Mouse (Mus musculus) kidney, adult 18-20 months (tissue): ENCODE results near the gene Mapk8ip1.
"Not testable (repeated sequence)": the region's sequence is repeated elsewhere in the genome, so short reads cannot be mapped to it uniquely, and the experiment has no call there.

Experiments used
- DNase-seq: peaks from one replicate; pipeline ENCODE4 v3.0.0; 2021

The Mapk8ip1 gene

DNA sequence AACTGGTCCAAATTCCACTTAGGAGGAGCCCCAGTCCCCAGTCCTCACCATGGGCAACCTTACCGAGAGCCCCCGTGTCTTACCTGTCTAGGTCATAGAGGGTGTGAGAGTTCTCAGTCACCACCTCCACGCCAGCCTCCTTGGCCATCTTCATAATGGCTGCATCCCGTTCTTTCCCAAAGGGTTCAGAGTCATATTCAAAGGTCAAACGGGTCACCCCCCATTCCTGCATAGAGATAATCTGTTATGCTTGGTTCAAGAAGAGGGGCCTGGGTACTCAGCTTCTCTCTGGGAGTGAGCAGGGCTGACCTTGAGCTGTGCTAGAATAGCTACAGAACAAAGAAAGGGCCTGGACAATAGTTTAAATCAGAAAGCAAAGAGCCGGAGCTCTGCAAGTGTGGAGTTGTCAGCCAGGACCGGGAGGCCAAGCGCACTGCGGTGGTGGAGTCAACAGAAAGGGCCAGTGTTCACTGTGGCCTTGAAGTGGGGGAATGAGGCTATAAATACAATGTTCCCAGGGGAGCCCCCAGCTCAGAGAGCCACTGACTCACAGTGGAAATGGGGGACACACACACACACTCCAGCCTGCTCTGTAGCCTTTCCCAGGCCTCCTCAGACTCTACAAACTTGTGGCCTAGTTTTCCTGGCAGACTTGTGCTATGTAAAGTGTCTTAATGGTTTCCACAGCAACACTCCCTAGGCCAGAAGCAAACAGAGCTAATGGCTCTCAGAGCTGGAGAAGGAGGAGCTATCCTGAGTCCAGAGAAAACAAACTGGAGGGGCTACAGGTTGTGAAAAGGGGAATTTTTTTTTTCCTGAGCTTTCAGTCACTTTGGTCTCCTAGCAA, 23.6 kb upstream of the Mapk8ip1 start:
- no peak for DNase-seq

DNA sequence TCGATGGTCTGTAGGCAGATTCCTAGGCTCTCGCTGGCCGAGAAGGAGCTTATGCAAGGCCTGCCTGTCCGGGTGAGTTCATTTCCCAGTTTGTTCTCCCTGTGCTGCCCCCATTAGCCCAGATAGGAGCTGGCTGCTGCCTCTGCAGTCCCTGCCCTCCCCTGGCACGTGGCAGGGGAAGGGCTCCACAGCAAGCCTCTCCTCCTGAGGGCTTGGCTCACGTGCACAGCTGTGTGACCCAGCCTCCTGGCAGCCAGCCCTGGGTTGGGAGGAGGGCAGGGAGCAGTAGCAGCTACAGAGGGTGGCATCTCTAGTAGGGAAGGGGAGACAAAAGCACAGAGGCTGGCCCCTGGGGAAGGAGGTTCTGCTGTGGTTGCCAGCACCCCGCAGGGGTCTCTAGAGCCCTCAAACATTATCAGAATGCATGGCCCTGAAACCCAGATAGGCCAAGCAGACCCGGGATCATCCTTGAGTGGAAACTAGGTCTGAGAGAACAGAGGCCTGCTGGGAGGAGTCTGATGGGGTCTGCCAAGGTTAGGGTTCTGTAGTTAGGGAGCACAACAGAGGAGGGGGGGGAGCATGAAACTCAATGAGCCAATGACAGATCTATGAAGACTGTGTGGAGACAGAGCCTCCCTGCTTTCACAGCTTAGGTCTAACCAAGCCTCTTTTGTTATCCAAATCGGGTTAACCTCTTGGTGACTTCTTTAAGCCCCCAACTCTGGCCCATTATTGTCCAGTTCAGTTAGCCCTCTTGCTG, 22.8 kb upstream of the Mapk8ip1 start:
- DNase-seq: peak; percentile 98

DNA sequence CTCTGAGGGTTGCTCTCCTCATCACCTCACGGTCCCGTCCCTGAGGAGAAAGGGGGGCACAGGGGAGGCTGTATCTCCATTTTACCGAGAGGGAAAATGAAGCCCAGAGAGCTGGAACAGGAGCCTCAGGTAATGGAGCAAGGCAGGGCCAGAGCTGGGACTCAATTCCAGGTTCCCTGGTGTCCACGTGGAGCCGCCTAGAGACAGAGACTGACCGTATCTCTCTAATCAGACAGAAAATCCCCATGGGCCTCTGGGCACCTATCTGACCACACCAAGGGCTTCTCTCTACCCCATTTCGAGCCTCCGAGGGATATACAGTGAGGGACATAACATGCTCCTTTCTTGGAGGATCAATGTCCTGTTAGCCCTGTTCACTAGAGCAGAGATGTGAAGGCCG, 22.1 kb upstream of the Mapk8ip1 start:
- no peak for DNase-seq

DNA sequence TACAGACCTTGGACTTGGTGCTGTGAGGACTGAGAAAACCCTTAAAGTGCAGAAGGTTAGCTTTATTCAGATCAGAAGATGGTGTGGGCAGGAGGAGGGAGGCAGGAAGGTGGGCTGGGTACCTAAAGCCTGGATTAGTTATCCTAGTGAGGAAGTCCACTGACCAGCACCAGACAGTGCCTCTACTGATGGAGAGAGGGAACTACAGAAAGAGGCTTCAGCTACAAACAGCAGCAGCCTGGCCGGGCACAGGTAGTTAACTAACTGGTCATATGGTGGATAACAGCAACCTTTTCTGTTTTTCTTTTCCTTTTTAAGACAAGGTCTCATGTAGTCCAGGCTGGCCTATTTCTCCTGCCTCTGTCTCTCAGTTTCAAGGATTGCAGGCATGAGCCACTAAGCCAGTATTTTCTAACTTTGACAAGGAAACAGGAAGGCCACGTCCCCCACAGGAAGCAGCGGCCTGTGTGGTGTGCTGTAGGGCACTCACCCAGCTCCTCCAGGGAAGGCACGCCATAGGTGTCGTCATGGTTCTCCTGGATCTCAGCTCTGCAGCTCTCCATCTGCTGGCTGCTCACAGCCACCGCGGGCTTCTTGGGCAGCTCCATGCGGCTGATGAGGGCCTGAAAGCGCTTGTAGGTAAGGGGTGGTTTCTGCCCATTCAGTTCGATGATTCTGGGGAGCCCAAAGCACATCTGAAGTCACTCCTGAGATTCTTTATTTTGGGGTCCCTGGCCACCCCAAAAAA, 21.5 kb upstream of the Mapk8ip1 start:
- no peak for DNase-seq

DNA sequence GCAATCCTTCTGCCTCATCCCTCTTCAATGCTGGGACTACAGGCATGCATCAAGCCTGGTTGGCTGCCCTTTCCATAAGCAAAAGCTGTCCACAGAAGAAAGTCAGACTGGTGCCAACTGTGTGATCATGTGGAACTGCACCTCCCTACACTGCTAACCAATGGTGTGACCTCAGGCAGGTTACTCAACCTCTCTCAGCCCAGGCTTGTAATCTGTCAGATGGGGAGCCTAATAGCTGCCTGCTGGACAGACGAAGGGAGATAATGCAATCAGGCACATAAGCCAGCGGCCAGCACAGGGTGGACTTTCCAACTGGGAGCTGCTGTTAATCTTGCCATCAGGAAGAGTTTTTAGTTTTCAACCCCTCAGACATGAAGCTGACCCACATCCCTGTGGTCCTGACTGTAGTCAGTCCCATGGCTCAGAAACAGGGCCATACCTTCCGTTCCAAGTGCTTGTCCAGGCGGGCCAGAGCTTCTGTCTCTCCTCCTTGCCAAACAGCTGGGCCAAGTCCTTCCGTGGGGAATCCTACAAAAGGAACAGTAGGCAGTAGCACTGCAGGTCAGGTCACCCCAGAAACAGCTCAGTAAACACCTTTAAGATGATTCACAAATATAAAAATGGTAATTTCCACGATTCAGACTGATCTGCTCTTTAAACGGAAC, 20.8 kb upstream of the Mapk8ip1 start:
- peak; percentile 54 for DNase-seq

DNA sequence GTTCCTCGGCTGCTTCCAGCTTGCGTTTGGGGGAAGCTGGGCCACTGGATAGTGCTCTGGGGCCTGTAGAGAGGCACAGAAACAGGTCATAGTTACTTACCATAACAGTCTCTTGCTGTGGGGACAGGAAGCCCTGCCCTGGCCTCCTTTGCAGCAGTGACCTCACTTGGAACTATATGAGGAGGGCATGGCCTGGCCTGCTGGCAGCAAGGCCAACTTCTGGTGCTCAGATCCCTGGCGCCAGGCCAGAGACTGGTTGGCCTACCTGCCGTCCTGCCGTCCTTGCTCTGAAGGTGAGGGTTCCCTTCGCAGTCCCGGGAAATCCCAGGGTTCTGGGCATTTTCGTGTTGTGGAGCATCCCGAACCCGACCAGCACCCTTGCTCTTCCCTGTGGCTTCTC, 10.6 kb upstream of the Mapk8ip1 start:
- peak; percentile 60 for DNase-seq

DNA sequence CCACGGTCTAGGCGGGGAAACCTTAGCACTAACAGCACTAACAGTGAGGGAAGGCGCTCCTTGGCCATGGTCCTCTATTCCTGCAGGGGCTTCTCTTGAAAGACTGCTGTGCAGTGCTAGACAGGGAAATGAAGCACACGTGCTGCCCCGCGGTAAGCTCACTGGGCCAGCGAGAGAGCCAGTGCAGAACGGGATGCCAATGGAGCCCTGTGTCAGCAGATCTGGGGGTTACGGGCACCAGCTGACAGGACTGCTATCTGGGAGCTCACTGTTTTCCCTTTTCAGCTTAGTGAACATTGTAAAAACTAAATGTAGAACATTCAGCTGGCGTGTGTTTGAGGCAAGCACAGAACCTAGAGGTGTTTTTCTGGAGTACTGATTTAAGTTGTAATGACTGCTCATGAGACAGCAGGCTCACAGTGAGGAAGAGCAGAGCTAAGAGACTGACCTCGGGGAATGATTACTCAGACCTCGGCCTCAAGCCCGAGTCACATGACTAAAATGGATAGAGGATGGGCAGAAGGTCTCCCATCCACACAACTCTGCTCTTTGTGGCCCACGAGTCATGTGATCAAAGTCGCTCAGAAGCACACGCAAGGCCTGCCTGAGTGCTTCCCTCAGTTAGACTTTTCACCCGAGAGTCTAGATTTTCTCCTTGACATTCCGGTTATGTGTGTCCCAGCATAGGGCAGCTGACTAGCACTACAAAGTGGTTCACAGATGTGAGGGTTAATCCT, 7.4 kb upstream of the Mapk8ip1 start:
- peak; percentile 55 for DNase-seq

DNA sequence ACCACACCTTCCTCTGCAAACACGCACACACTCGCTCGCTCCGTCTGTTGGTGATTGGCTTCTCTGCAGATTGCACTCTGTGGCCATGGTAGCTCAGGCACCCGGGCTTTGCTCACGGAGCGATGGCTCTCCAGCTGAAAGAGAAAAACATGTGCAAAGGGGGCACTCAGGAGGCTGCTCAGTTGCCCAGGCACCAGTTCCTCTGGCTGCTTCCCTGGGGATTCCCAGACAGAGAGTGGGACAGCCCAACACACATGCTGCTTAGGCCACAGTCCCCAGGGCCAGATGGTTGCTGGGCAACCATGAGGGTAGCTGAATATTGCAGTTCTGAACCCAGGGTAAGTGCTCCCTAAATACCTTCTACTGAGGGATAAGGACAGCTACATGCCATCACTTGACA, 4.6 kb upstream of the Mapk8ip1 start:
- no peak for DNase-seq

DNA sequence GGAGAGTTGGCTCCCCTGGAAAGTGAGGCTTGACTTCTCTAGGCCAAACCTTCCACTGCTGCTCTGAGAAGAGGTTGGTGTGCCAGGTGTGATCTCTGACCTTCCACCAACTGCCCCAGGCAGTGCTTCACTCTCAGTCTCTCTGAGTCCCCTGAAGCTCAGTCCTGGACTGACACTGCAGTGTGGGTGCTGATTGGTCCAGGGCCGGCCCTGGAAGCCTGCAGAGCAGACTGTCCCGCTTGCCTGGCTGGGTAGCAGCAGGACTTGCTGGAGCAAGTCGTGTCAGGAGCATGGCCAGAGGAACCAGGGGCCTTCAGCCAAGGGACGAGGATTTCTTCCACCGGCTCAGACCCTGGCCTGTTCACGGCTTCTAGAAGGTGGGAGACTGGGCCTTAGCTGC, 3.7 kb upstream of the Mapk8ip1 start:
- no peak for DNase-seq

DNA sequence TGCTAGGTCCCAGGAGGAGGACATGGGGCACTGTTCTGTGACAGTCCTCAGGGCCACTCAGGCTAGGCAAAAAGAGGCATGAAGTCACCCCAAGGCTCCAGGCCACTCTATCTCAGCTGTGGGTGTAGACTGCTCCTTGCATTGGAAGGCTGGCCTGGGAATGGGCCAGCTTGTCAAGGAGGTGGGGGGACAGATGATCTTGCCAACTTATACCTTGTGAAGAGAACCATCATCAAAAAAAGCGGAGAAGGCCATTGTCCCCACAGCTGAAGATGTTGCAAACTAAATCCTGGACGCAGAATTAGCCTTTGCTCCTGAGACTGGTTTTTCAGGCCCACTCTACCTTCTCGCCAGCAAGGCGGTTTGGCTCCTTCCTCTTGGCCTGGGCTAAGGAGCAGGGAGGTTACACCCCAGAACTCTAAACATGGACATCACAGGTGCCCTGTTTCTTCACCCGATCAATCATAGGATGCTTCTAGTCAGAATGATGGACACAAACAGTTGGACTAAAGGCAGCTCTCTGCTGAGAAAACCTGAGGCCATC, 2.8 kb upstream of the Mapk8ip1 start:
- no peak for DNase-seq

DNA sequence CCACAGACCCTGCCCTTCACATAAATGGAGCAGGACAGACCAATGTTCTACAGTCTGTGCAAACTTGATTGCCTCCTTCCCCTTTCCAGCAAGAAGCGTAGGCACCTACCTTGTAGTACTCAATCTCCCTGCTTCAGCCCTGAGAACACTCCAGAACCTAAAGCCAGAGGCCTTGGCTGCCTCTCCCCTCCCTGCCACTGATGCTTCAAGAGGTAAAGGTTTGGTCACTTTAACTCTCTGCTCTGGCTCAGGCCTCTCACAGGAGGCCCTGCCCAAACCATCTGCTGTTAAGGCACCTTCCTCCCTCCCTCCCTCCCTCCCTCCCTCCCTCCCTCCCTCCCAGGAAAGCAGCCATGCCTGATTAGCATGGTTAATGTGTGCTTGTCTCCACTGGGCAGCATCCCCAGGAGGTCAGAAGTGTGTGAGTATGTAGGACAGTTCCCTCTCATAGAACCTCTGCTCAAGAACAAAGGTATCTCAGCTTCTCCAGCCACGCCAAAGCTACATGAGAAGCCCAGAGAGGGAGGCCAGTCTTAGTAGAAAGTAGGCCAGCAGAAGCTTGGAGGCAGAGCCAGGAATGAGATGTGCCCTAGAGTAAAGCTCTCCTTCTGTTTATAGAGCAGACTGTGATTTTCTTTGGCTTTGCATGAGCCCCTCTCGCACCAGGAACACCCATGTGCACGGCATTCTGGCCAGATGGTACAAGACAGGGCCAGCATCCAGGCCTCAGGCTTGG, 1.7 kb upstream of the Mapk8ip1 start:
- DNase-seq: peak; percentile 43

DNA sequence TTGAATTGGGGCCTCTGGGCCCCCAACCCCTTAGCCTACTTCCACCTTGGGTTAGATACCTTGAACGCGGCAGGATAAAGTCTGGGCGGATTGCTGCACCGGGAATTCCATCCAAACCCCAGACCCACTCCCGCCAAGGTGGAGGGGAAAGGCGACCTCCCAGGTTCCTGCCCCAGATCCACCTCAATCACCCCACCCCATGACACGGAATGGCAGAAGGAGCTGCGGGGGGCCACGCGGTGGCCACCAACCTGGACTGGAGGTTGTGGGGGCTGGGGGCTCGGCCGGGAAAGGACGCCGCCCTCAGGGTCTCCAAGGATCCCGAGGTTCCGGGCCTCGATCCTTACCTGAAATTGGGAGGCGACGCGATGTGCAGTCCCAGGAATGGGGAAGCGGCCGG, 381 bp downstream of the Mapk8ip1 start:
- DNase-seq: no peak

DNA sequence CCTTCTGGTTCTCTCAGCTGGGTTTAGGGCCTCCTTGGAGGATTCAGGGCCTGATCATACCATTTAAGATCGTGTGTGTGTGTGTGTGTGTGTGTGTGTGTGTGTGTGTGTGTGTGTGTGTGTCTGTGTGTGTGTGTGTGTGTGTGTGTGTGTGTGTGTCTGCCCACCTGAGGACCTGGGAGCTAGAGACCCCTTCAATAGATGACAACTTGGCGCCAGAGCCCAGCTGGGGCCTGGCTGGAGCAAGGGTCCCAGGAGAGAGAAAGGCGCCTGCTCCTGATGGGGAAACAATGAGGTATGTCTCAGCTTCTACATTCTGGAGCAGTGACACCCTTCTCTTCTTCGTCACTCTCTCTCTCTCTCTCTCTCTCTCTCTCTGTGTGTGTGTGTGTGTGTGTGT, 1.2 kb downstream of the Mapk8ip1 start:
- not testable (repeated sequence) for DNase-seq

DNA sequence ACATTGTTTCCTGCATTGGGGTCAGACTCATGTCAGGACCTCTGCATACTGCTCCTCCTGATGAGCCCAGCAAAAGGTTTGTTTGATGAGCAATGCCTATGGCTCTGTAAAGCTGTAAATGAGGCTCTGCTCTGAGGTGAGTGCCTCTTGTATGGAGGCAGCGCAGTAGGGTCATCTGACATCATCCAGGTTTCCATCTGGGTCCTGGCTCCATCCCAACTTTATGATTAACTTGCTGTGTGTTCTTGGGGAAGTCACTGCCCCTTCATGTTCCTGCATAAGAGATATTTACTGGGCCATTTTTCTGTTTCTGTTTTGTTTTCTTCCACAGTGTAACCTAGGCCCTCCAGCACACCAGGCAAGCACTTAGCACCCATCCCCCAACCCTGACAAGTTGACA, 3.6 kb downstream of the Mapk8ip1 start:
- no peak for DNase-seq

DNA sequence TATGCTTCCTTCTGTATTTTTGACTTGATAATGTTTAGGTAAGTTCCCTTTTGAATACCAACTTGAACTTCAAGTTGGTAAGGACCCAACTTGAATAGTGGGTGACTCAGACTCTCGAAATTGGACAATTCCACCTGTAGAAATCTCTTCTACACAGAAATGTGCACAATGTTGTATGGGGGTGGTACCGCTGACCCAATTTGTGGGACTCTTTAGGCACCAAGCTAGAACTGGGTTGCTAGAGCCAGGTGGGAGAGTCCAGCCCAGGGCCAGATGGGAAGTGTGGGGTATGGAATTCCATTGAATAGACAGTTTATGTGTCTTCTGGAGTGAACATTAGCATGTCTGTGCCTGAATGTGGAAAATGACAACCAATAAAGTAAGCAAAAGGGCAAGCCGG, 5.5 kb downstream of the Mapk8ip1 start:
- no peak for DNase-seq

DNA sequence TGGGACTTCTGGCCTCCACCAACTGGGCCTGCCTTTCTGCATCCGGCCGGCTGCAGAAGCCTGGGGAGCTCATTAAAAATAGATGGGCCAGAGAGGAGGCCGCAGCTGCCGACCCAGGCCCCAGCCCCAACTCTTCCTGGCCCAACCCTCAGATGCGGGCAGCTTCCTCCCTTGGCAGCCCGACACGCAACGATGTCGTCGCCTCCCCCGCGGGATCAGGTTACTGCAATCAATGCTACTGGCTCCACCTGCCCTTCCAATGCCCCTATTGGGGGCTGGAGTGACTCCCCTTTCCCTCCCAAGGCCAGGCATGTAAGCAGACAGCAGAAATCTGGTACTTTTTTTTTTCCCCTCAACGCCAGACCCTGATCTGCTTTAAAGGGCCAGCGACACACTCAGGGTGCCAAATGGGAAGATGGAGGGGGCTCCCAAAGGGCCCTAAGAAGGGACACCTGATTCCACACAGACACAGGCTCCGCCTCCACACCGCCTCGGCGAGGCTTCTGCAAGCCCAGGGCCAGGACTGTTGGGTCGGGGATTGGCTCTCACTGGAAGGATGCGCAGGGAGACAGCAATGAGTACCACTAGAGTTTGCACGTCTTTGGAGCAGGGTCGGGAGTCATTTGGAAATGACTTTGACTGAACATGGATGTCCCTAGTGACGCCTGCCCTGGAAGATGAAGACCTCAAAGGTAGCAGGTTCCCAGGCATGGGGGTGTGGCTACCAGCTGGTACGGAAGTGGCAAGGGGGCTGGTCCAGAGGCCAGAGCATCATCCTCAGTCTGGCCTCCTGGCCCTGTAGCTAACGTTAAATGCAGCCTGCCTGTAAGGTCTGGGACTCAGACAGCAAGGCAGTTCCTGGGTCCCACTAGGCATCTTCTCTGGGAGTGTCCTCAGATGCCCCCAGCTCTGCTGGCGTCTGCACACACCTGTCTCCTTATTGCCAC, 8.5 kb downstream of the Mapk8ip1 start:
- no peak for DNase-seq

DNA sequence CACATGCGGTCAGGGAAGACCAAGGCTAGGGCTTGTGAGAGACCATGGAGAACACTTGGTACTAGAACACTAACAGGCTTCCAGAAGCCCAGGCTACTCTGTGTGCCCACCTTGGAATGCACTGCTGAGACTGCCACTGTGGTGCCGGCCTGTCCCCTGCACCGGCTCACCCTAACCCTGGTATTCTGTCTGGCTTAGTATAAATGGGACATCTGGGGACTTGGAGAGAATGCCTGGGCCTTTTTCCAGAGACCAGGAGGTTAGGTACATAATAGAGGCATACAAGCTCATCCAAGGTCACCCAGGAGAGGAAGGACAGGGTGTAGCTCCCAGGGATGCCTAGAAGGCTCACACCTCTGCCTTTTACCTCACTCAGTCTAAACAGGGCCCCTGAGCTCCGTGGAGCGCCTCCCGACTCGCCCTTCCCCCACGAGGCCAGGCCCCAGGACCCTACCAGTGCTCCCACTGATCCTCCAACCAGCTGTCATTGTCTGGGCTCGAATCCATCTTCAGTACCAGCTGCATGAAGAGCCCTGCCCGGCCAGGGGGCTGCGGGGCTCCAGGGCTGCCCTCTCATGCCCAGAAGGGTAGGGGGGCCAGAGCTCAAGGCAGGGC, 9.3 kb downstream of the Mapk8ip1 start:
- DNase-seq: no peak

DNA sequence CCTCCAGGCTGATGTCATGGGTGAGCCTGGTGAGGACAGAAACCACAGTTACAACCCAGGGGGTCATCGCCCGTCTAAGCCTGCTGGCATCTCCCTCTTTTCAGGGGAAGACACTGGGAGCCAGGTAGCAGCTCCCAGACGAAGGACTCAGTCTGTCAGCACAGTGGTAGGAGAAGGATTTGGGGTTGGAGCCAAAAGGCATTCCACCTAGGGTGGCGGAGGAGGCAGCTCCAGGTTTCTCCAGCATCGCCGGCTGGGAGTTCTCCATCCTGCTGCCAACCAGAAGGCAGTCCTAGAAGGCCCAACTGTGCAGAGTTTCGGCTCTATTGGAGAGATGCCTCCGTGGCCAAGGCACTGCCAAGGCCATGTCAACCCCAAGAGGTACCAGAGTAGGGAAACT, 9.9 kb downstream of the Mapk8ip1 start:
- no peak for DNase-seq

DNA sequence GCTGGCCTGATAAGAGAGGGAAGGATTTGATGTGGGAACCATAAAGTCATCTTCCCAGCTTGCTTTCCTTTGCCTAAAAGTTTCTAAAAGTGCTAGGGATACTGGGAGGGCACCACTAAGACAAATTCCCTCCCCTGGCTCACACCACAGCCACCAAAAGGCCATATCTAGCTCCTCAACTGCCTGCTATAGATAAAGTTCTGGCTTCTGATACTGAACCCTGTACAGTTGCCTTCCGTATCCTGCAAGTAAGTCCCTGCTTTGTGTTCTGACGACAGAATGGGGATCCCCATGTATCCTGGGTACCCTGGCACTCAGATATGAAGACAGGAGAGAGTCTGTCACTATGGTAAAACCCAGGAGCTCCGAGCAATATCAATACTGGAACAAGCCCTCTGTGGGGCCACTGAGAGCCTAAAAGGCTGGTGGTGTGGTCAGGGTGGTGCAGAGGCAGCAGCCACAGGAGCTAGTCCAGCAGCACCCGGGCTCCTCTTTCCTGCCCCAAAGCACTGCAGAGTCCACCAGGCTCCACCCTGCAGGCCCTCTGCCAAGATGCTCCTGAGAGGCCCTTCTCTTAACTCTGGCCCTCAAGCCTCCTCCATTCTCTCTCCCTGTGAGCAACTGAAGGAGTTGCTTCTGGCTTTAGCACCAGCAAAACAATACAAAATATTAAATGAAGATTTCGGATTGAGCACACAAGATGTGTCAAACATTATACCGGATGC, 10.7 kb downstream of the Mapk8ip1 start:
- DNase-seq: peak; percentile 35
